Mouse (Mus musculus) telencephalon, adult 2 months (tissue): ENCODE results near the gene Ecm2.

Experiments
- DNase-seq: peaks from one replicate; pipeline ENCODE4 v3.0.0-alpha.2; 2011; ENCODE audit warnings: low read depth, low spot score

Gene Ecm2

GRCm38 (mm10) chr13:49507176-49507575 lies 2.6 kb downstream of the Ecm2 start:
- DNase-seq: no peak

GRCm38 (mm10) chr13:49518761-49519160 lies 14.2 kb downstream of the Ecm2 start:
- DNase-seq: no peak

GRCm38 (mm10) chr13:49526235-49526634 lies 21.6 kb downstream of the Ecm2 start:
- DNase-seq: no peak

GRCm38 (mm10) chr13:49530636-49531035 lies 26.0 kb downstream of the Ecm2 start:
- no peak for DNase-seq

- no peak for DNase-seq
These were observed 32.3 kb downstream of the Ecm2 start for GRCm38 (mm10) chr13:49536946-49537345.

GRCm38 (mm10) chr13:49538693-49539092 lies 34.1 kb downstream of the Ecm2 start:
- no peak for DNase-seq

GRCm38 (mm10) chr13:49544279-49544678 lies 39.7 kb downstream of the Ecm2 start, which contains the start of gene Aspn:
Aspn (plus strand) TSS chr13:49544443.
- no peak for DNase-seq

GRCm38 (mm10) chr13:49545646-49546045 lies 41.0 kb downstream of the Ecm2 start:
- DNase-seq: no peak

GRCm38 (mm10) chr13:49546517-49546916 lies 41.9 kb downstream of the Ecm2 start:
- DNase-seq: no peak

- DNase-seq: no peak
These were observed 43.0 kb downstream of the Ecm2 start for GRCm38 (mm10) chr13:49547563-49548150.

- no peak for DNase-seq
These were observed 45.0 kb downstream of the Ecm2 start for GRCm38 (mm10) chr13:49549616-49550015.

- DNase-seq: no peak
These were observed 49.9 kb downstream of the Ecm2 start for GRCm38 (mm10) chr13:49554519-49554918.

- DNase-seq: peak; percentile 3
These were observed 51.6 kb downstream of the Ecm2 start for GRCm38 (mm10) chr13:49556203-49556602.

GRCm38 (mm10) chr13:49556924-49557323 lies 52.3 kb downstream of the Ecm2 start:
- no peak for DNase-seq

GRCm38 (mm10) chr13:49559185-49559584 lies 54.6 kb downstream of the Ecm2 start:
- no peak for DNase-seq

- DNase-seq: no peak
These were observed 56.3 kb downstream of the Ecm2 start for GRCm38 (mm10) chr13:49560886-49561285.

- no peak for DNase-seq
These were observed 59.7 kb downstream of the Ecm2 start for GRCm38 (mm10) chr13:49564347-49564746.

GRCm38 (mm10) chr13:49570371-49570770 lies 65.8 kb downstream of the Ecm2 start:
- DNase-seq: no peak

- no peak for DNase-seq
These were observed 66.8 kb downstream of the Ecm2 start for GRCm38 (mm10) chr13:49571418-49571817.

GRCm38 (mm10) chr13:49581541-49582530 lies 77.2 kb downstream of the Ecm2 start, which contains the start of gene Omd:
Omd (plus strand) TSS chr13:49582462.
- DNase-seq: no peak
